Mouse (Mus musculus): ENCODE measurements around the gene Ccdc57. TPM values are rescaled to one million over a fixed set of nuclear protein-coding genes. Genes with fewer than 3 reads are reported as not detected.
"Not testable (repeated sequence)": the region's sequence is repeated elsewhere in the genome, so short reads cannot be mapped to it uniquely, and the experiment has no call there.

Gene Ccdc57
- polyA plus RNA-seq, 1 experiment = 34.6 TPM

DNA sequence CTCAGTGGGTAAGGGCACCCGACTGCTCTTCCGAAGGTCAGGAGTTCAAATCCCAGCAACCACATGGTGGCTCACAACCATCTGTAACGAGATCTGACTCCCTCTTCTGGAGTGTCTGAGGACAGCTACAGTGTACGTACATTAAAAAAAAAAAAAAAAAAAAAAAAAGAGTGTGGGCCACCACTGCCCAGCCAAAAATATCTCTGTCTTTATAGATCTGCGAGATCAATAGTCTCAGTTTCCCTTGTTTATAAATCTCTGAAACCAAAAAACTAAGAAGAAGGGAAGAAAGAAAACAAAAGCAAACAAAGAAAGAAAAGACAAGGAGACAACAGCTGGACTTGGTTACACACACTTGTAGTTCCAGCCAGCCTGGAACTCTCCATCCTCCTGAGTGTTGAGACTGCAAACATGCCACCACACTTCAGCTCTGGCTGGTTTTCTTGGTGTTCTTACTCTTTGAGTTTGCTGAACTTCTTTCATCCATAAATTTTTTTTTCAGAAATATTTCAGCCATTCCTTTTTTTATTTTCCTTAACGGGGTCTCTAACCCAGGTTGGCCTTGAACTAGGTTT lies 133.3 kb downstream of the Ccdc57 start:
- H3K4me3 ChIP-seq (ENCODE audit: control insufficient read depth, low read depth, low read length) = no peak overlapping the region
- H3K4me1 ChIP-seq (ENCODE audit: control insufficient read depth, insufficient read depth, low read length) = peaks cover 5% of the 10 kb centered on the region
- H3K36me3 ChIP-seq (ENCODE audit: control insufficient read depth, insufficient read depth, low read length) = no peaks in the 10 kb centered on the region
- no peak for TF ChIP-seq CTCF (IDR thresholded peaks at IDR 0.05; ENCODE audit: control insufficient read depth, insufficient read depth, insufficient replicate concordance, low read depth, low read length)
- TF ChIP-seq POLR2A (IDR thresholded peaks at IDR 0.05; ENCODE audit: control insufficient read depth, low read depth, low read length) = no peak
- no peaks in the 10 kb centered on the region for H3K27me3 ChIP-seq (ENCODE audit: control insufficient read depth, insufficient read depth, low read length)
- peak overlapping the region; percentile 62 for H3K27ac ChIP-seq (ENCODE audit: control insufficient read depth, insufficient read depth, low read depth, low read length)

DNA sequence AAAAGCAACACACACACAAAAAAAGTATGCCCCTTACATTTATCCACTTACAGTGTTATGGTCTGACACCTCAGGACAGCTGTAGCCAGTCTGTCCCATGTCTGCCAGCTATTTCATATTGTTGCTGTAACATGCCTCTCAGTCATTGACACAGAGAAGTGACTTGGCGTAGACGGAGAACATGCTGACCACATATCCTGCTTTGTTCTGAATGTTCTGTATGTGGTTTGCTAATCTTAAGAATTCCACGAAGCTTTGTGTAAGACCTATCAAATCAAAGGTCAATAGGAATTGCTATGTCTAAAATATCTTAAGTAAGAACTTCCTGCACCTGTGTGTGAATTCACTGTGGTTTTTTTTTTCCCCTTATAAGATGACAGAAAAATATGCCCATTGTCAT lies 134.4 kb downstream of the Ccdc57 start:
- TF ChIP-seq POLR2A (IDR thresholded peaks at IDR 0.05; ENCODE audit: control insufficient read depth, low read depth, low read length) (no peak), CTCF (IDR thresholded peaks at IDR 0.05; ENCODE audit: control insufficient read depth, insufficient read depth, insufficient replicate concordance, low read depth, low read length) (no peak)
- Histone ChIP-seq H3K36me3 (ENCODE audit: control insufficient read depth, insufficient read depth, low read length) (no peaks in the 10 kb centered on the region; the same call in 1 of the 2 replicates), H3K4me3 (ENCODE audit: control insufficient read depth, low read depth, low read length) (no peak overlapping the region), H3K4me1 (ENCODE audit: control insufficient read depth, insufficient read depth, low read length) (peaks cover 5% of the 10 kb centered on the region), H3K27ac (ENCODE audit: control insufficient read depth, insufficient read depth, low read depth, low read length) (no peak overlapping the region), H3K27me3 (ENCODE audit: control insufficient read depth, insufficient read depth, low read length) (no peaks in the 10 kb centered on the region)

DNA sequence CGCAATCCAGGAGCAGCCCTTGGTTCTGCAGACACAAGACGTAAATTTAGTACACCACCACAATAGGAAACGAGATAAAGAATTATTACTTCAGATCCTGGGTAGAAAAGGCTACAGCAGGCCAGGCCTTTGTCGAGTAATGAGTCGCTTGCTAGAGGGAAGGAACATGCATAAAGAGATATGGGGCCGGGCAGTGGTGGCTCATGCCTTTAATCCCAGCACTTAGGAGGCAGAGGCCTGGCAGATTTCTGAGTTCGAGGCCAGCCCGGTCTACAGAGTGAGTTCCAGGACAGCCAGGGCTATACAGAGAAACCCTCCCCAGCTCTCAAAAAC lies 136.1 kb downstream of the Ccdc57 start:
- Histone ChIP-seq H3K36me3 (ENCODE audit: control insufficient read depth, insufficient read depth, low read length) (no peaks in the 10 kb centered on the region; the same call in 1 of the 2 replicates), H3K27me3 (ENCODE audit: control insufficient read depth, insufficient read depth, low read length) (no peaks in the 10 kb centered on the region), H3K4me1 (ENCODE audit: control insufficient read depth, insufficient read depth, low read length) (peaks cover 5% of the 10 kb centered on the region), H3K4me3 (ENCODE audit: control insufficient read depth, low read depth, low read length) (peak overlapping the region; percentile 84), H3K27ac (ENCODE audit: control insufficient read depth, insufficient read depth, low read depth, low read length) (0 out of 2 replicates have a peak overlapping the region, but pooled peaks have one; percentile 16)
- TF ChIP-seq POLR2A (IDR thresholded peaks at IDR 0.05; ENCODE audit: control insufficient read depth, low read depth, low read length) = no peak
- no peak for TF ChIP-seq CTCF (IDR thresholded peaks at IDR 0.05; ENCODE audit: control insufficient read depth, insufficient read depth, insufficient replicate concordance, low read depth, low read length)

DNA sequence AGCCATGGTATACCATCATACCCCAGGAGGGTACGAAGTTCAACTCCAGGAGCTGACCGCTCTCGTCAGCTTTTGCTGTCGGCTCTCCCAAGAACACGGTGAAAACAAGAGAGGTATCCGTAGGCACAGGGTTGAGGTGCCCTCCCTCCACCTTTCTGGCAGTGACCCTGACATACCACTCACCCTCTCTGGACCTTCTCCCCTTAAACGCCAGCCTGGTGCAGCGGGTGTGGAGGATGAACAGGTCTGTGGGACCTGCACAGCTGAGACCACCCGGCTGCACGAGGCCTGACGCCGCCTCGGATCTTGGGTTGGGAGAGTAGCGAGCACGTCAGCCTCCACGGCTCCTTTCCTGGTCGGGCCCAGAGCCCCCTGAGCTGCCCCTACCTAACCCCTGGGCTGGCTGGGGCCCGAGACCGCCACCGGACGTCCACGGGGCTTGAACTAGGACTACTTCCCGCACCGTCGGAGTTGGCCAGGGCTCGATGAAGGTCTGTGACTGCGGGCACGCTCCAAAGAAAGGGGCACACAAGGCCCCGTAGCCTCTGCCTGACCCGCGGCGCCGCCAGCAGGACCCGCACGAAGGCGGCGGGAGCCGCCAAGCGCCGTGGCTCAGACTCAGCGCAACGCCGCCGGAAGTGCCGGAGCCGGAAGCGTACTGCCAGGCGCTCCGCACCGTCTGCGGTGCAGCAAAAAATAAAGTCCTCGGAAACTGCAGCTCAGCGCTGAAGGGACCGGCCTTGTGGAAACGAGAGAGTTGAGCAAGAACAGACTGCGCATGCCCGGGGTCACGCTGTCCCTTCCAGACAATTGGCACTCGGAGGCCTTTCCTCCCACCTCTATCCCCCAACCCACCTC lies 136.7 kb downstream of the Ccdc57 start, which contains the start of gene Dus1l:
TSS of gene Dus1l (minus strand) at position 648 of the 858 bp plus-strand sequence.
- TF ChIP-seq POLR2A (IDR thresholded peaks at IDR 0.05; ENCODE audit: control insufficient read depth, low read depth, low read length) (peak; percentile 58), CTCF (IDR thresholded peaks at IDR 0.05; ENCODE audit: control insufficient read depth, insufficient read depth, insufficient replicate concordance, low read depth, low read length) (no peak)
- peaks cover 5% of the 10 kb centered on the region for H3K4me1 ChIP-seq (ENCODE audit: control insufficient read depth, insufficient read depth, low read length)
- no peaks in the 10 kb centered on the region; the same call in 1 of the 2 replicates for H3K36me3 ChIP-seq (ENCODE audit: control insufficient read depth, insufficient read depth, low read length)
- no peaks in the 10 kb centered on the region for H3K27me3 ChIP-seq (ENCODE audit: control insufficient read depth, insufficient read depth, low read length)
- H3K27ac ChIP-seq (ENCODE audit: control insufficient read depth, insufficient read depth, low read depth, low read length) = peak within 1 kb of the TSS; percentile 16
- H3K4me3 ChIP-seq (ENCODE audit: control insufficient read depth, low read depth, low read length) = peak within 1 kb of the TSS; percentile 84

DNA sequence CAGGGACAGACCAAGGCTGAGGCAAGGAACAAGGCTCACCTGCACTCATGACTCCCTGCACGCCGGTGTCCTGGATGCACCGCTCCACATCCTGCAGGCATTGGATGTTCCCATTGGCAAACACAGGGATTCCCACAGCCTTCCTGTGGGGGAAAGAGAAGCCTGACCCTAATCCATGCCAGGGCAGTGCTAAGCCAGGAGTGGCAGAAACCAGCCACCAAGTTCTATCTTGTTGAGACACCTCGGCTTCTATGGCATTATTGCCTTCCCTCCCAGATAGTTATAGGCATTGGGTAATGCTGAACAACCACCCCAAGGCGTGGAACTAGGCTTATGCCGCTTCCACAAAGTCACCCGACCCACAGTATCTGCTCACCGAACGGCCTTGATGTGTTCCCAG lies 140.0 kb downstream of the Ccdc57 start:
- no peak overlapping the region for H3K27ac ChIP-seq (ENCODE audit: control insufficient read depth, insufficient read depth, low read depth, low read length)
- H3K27me3 ChIP-seq (ENCODE audit: control insufficient read depth, insufficient read depth, low read length) = no peaks in the 10 kb centered on the region
- H3K4me3 ChIP-seq (ENCODE audit: control insufficient read depth, low read depth, low read length) = no peak overlapping the region
- H3K36me3 ChIP-seq (ENCODE audit: control insufficient read depth, insufficient read depth, low read length) = peaks cover 2% of the 10 kb centered on the region
- peaks cover 3% of the 10 kb centered on the region for H3K4me1 ChIP-seq (ENCODE audit: control insufficient read depth, insufficient read depth, low read length)
- TF ChIP-seq POLR2A (IDR thresholded peaks at IDR 0.05; ENCODE audit: control insufficient read depth, low read depth, low read length) = no peak
- TF ChIP-seq CTCF (IDR thresholded peaks at IDR 0.05; ENCODE audit: control insufficient read depth, insufficient read depth, insufficient replicate concordance, low read depth, low read length) = no peak

DNA sequence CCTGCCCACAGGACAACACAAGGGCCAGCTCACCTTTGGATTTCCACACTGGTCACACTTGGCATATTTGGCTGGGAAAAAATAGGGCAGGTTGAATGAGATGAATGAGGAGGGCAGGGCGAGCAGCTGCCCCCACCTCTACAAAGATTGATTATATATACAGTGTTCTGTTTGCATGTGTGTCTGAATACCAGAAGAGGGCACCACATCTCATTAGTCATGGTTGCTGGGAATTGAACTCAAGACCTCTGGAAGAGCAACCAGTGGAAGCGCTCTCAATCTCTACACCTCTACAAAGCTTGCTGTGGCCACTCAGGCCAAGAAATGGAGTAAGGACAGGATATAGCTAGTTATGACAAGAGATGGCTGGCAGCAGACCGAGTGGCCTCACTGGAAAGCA lies 142.9 kb downstream of the Ccdc57 start:
- Histone ChIP-seq H3K4me3 (ENCODE audit: control insufficient read depth, low read depth, low read length) (no peak overlapping the region), H3K27me3 (ENCODE audit: control insufficient read depth, insufficient read depth, low read length) (no peaks in the 10 kb centered on the region), H3K27ac (ENCODE audit: control insufficient read depth, insufficient read depth, low read depth, low read length) (no peak overlapping the region), H3K4me1 (ENCODE audit: control insufficient read depth, insufficient read depth, low read length) (peaks cover 7% of the 10 kb centered on the region), H3K36me3 (ENCODE audit: control insufficient read depth, insufficient read depth, low read length) (peaks cover 7% of the 10 kb centered on the region)
- no peak for TF ChIP-seq POLR2A (IDR thresholded peaks at IDR 0.05; ENCODE audit: control insufficient read depth, low read depth, low read length)
- no peak for TF ChIP-seq CTCF (IDR thresholded peaks at IDR 0.05; ENCODE audit: control insufficient read depth, insufficient read depth, insufficient replicate concordance, low read depth, low read length)

DNA sequence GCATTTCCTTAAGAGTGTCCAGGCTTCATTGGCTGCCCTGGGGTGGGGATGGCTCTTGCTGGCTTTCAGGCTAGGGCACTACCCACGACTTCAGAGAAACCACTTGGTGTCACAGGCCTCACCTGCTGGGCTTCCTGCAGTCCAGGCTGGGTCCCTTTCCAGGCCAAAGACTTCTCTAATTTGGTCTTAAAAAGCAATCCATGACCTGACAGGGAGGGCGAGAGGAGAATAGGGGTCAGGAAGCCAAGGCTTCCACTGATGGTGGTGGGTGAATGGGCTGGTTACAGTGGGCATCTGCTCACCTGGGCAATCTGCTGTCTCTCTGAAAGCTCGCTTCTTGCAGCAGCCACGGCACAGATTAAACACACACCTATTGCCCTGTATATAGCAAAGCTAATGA lies 143.3 kb downstream of the Ccdc57 start:
- H3K4me3 ChIP-seq (ENCODE audit: control insufficient read depth, low read depth, low read length) = no peak overlapping the region
- peaks cover 8% of the 10 kb centered on the region for H3K4me1 ChIP-seq (ENCODE audit: control insufficient read depth, insufficient read depth, low read length)
- no peak overlapping the region for H3K27ac ChIP-seq (ENCODE audit: control insufficient read depth, insufficient read depth, low read depth, low read length)
- TF ChIP-seq CTCF (IDR thresholded peaks at IDR 0.05; ENCODE audit: control insufficient read depth, insufficient read depth, insufficient replicate concordance, low read depth, low read length) (no peak), POLR2A (IDR thresholded peaks at IDR 0.05; ENCODE audit: control insufficient read depth, low read depth, low read length) (no peak)
- H3K36me3 ChIP-seq (ENCODE audit: control insufficient read depth, insufficient read depth, low read length) = peaks cover 7% of the 10 kb centered on the region
- H3K27me3 ChIP-seq (ENCODE audit: control insufficient read depth, insufficient read depth, low read length) = no peaks in the 10 kb centered on the region

DNA sequence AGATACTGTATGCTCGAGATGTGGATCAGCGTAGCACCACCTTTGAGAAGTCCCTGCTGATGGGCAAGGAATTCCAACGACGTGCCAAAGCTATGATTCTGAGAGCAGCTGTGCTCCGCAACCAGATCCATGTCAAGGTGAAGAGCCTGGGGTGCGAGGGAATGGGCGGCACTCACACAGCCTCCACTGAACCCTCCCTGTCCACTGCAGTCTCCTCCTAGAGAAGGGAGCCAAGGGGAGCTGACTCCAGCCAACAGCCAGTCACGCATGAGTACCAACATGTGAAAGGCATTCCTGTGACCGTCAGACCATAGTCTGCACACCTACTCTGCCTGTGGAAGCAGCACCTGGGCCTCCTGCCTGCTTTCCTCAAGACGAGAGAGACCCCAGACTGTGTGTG lies 144.2 kb downstream of the Ccdc57 start:
- not testable (repeated sequence) for H3K4me1 ChIP-seq (ENCODE audit: control insufficient read depth, insufficient read depth, low read length); H3K36me3 ChIP-seq (ENCODE audit: control insufficient read depth, insufficient read depth, low read length); H3K27ac ChIP-seq (ENCODE audit: control insufficient read depth, insufficient read depth, low read depth, low read length); H3K27me3 ChIP-seq (ENCODE audit: control insufficient read depth, insufficient read depth, low read length); H3K4me3 ChIP-seq (ENCODE audit: control insufficient read depth, low read depth, low read length)
